Mouse (Mus musculus) bone marrow, adult 2 months (tissue): ENCODE data around the gene Olfr884. TPM values are rescaled to one million over a fixed set of nuclear protein-coding genes. Genes with fewer than 3 reads are reported as not detected.

Experiments
- H3K27ac ChIP-seq: fragments of 200-500 bp; 2 replicates; pipeline ENCODE4 v1.5.1; 2012; ENCODE audit warnings: low read depth, mild to moderate bottlenecking, control low read depth, inconsistent platforms, low read length; ENCODE audit not compliant: control insufficient read depth, poor library complexity, insufficient read depth
- H3K4me1 ChIP-seq: fragments of 200-500 bp; 2 replicates; pipeline ENCODE4 v1.6.1; 2011; ENCODE audit warnings: low read length; ENCODE audit not compliant: control insufficient read depth, insufficient read depth
- H3K4me3 ChIP-seq: fragments of 200-500 bp; replicated peaks from 2 replicates; pipeline ENCODE3; 2011; ENCODE audit warnings: mild to moderate bottlenecking, low read depth, low read length, control low read depth; ENCODE audit not compliant: control insufficient read depth
- CTCF ChIP-seq: fragments of 200-500 bp; IDR thresholded peaks from 2 replicates; pipeline ENCODE4 v1.5.1; 2011; ENCODE audit warnings: low read length, control low read depth; ENCODE audit not compliant: control insufficient read depth, insufficient read depth
- POLR2A ChIP-seq: fragments of 200-500 bp; IDR thresholded peaks from 2 replicates; pipeline ENCODE4 v1.6.1; 2011; ENCODE audit warnings: low read depth, mild to moderate bottlenecking, control low read depth, low read length, borderline replicate concordance; ENCODE audit not compliant: control insufficient read depth
- whole genome bisulfite sequencing: fragments of 180-500 bp; shearing (Covaris S2); methylation state at CpG from one replicate; pipeline ENCODE4 v1.1.7; 2018; 5-methylcytosine and 5-hydroxymethylcytosine counted together
- polyA plus RNA-seq: library from polyadenylated mRNA; stranded (reverse); fragments of >200 nt; gene quantifications from 2 replicates; pipeline ENCODE4 v1.2.4, GENCODE M21; 2011; ENCODE audit warnings: low replicate concordance; ENCODE audit not compliant: missing spikeins, insufficient read depth, insufficient read length

Gene Olfr884
- not detected in 2 replicates for polyA plus RNA-seq

DNA sequence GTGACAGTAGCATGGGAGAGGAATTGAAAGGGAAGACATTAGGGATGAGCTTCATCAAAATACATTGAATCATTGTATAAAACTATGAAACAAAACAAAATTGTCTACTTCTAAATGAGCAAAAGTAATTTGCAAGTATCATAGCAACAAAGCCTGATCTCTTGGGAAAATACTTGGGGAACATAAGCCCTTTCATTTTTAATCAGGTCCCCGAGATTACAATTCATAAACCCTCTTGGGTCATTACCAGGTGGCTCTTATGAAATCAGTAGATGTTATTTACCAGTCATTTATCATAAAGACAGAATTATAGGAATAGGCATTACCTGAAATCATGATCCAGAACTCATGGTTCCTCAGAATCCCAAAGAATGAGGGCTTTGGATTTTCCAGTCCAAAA is at the start of gene Olfr884:
Olfr884 (plus strand) TSS at position 301 of the 400 bp plus-strand sequence.
- TF ChIP-seq POLR2A (no peak), CTCF (no peak)
- no peaks in the 10 kb centered on the region for H3K4me1 ChIP-seq
- 53% methylated on average over 1 of the region's 1 CpGs for WGBS
- no peak within 1 kb of the TSS for H3K4me3 ChIP-seq
- no peak within 1 kb of the TSS for H3K27ac ChIP-seq

DNA sequence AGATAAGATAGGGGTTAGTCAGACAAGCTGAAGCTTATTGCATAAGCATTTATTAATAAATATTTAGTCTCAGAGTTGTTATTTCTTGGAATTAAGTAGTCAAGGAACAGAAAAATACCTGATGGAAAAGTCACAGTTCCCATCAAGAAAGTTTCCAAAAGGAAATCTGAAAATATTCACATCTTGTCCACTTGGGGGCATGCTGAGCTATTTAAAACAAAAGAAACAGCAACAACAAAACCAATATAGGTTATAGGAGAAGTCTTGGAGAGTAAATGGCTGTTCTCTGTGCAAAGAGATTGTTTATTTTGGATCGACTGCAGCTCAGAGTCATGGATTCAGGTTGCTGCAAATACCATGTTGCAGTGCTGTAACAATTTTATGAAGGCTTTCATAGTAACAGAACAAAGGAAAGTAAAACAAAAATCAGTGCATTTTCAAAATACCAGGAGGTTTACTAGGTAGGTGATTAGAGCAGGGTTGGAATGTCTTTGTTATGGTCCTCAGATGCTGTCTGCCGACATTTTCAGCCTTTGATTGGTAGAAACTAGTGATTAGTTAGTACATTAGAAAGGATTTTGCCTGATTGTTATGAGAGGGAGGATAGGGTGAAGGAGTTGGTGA is 47.7 kb upstream of the Olfr884 start:
- Histone ChIP-seq H3K4me1 (no peaks in the 10 kb centered on the region), H3K4me3 (no peak overlapping the region), H3K27ac (no peak overlapping the region)
- TF ChIP-seq CTCF (no peak), POLR2A (no peak)
- 46% methylated on average over 2 of the region's 2 CpGs for WGBS

DNA sequence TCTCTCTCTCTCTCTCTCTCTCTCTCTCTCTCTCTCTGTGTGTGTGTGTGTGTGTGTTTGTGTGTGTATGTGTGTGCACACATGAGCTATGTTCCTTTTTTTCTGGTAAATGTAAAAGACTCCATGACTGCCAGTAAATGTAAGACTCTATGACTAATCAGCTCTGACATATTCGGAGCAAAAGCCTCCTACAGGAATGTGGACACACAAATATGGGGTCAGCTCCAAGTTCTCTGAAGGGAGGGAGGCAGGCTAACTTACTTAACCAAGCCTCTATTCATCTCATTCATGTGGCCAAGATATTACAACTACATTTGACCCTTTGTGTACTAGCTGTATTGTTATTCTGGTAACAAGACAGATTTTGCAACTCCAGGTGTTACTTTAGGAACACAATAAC is 46.3 kb upstream of the Olfr884 start:
- 38% methylated on average over 1 of the region's 1 CpGs for WGBS
- TF ChIP-seq POLR2A (no peak), CTCF (no peak)
- H3K4me3 ChIP-seq = no peak overlapping the region
- H3K4me1 ChIP-seq = no peaks in the 10 kb centered on the region
- H3K27ac ChIP-seq = no peak overlapping the region

DNA sequence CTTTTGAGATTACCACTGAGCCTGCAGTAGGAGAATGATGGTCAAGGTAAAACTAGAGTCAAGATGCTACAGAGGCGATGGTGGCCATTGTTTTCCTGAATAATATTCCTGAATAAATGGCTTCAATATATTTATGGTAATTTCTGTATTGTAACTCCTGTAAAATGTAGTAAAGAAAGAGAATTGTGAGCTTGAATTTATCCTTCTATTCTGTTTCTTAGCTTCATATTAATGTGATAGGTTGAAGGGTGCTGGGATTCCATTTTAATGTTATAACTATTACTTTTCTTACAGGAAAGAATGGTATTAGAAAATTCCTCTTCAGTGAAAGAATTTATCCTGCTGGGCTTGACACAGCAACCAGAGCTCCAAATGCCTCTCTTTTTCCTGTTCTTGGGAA is 20.8 kb upstream of the Olfr884 start, which contains the start of gene Olfr883:
Olfr883 (plus strand) TSS at position 301 of the 400 bp plus-strand sequence.
- H3K4me3 ChIP-seq = no peak within 1 kb of the TSS
- TF ChIP-seq POLR2A (no peak), CTCF (no peak)
- 59% methylated on average over 1 of the region's 1 CpGs for WGBS
- H3K4me1 ChIP-seq = no peaks in the 10 kb centered on the region
- no peak within 1 kb of the TSS for H3K27ac ChIP-seq

DNA sequence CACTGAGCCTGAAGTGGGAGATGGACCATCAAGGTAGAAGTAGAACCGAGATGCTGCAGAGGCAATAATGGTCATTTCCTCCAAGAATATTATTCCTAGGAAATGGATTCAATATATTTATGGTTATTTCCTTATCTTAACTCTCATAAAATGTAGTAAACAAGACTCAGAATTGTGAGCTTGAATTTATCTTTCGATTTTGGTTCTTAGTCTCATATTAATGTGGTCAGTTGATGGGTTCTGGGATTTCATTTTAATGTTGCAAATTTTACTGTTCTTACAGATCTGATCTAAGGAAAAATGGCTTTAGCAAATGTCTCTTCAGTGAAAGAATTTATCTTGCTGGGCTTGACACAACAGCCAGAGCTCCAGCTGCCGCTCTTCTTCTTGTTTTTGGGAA is 14.7 kb downstream of the Olfr884 start, which contains the start of gene Olfr885:
Olfr885 (plus strand) TSS at position 301 of the 400 bp plus-strand sequence.
- TF ChIP-seq CTCF = no peak
- TF ChIP-seq POLR2A = no peak
- no peak within 1 kb of the TSS for H3K27ac ChIP-seq
- no peak within 1 kb of the TSS for H3K4me3 ChIP-seq
- WGBS = 77% methylated on average over 3 of the region's 3 CpGs
- H3K4me1 ChIP-seq = no peaks in the 10 kb centered on the region

DNA sequence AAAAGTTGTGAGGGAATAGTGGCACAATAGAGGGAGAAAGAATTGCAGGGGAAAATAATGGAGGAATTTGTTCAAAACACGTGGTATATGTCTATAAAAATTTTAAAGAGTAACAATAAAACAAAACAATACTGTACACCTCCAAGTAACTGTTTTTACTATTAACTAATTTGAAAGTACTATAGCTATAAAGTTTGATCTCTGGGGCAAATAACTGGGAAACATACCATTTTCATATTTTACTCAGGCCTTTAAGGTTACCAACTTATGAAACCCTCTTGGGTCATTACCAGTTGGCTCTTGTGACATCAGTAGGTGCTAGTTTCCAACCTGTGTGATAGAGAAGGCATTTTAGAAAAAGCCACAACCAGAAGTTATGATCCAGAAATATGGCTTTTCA is 37.4 kb downstream of the Olfr884 start, which contains the start of gene Olfr887:
Olfr887 (plus strand) TSS at position 301 of the 400 bp plus-strand sequence.
- Histone ChIP-seq H3K4me1 (no peaks in the 10 kb centered on the region), H3K27ac (no peak within 1 kb of the TSS), H3K4me3 (no peak within 1 kb of the TSS)
- 45% methylated on average over 1 of the region's 1 CpGs for WGBS
- TF ChIP-seq CTCF = no peak
- TF ChIP-seq POLR2A = no peak

Other genes with a start within 250 kb of the Olfr884 start
- gene Olfr876, start 243.5 kb upstream of the Olfr884 start, polyA plus RNA-seq = not detected in 2 replicates
- not detected in 2 replicates for gene Olfr877, start 192.3 kb upstream of the Olfr884 start, polyA plus RNA-seq
- not detected in 2 replicates for gene Olfr145, start 149.8 kb upstream of the Olfr884 start, polyA plus RNA-seq
- gene Olfr878, start 128.7 kb upstream of the Olfr884 start, polyA plus RNA-seq = not detected in 2 replicates
- gene Olfr881, start 54.7 kb upstream of the Olfr884 start, polyA plus RNA-seq = 0.35 TPM in 1 of 2 replicates, not detected in the other
- gene Olfr883, start 20.7 kb upstream of the Olfr884 start, polyA plus RNA-seq = not detected in 2 replicates
- not detected in 2 replicates for gene Olfr885, start 14.8 kb downstream of the Olfr884 start, polyA plus RNA-seq
- 0.16 and 0.95 TPM in 2 replicates for gene Olfr887, start 37.5 kb downstream of the Olfr884 start, polyA plus RNA-seq
- not detected in 2 replicates for gene Olfr888, start 61.6 kb downstream of the Olfr884 start, polyA plus RNA-seq
- gene Olfr889, start 68.6 kb downstream of the Olfr884 start, polyA plus RNA-seq = 0.35 TPM in 1 of 2 replicates, not detected in the other
- gene Olfr890, start 96.0 kb downstream of the Olfr884 start, polyA plus RNA-seq = not detected in 2 replicates
- not detected in 2 replicates for gene Olfr891, start 134.3 kb downstream of the Olfr884 start, polyA plus RNA-seq
- gene Olfr893, start 161.8 kb downstream of the Olfr884 start, polyA plus RNA-seq = not detected in 2 replicates
- not detected in 2 replicates for gene Olfr894, start 171.5 kb downstream of the Olfr884 start, polyA plus RNA-seq
- gene Olfr143, start 206.2 kb downstream of the Olfr884 start, polyA plus RNA-seq = not detected in 2 replicates
- not detected in 2 replicates for gene Olfr895, start 221.3 kb downstream of the Olfr884 start, polyA plus RNA-seq
- not detected in 2 replicates for gene Olfr896-ps1, start 244.6 kb downstream of the Olfr884 start, polyA plus RNA-seq